Mouse (Mus musculus) embryonic fibroblast, embryonic 13.5 days (primary cell): ENCODE measurements at regions not wholly inside any gene's neighbourhood (a gene's known extent, or its start where the extent isn't known, plus 50 kb on each side); places are given as distances from the start of the nearest gene placed in this dataset.

ENCODE experiments used
- CTCF ChIP-seq: IDR thresholded peaks from 2 replicates; pipeline ENCODE4 v1.5.1; 2011; ENCODE audit warnings: mild to moderate bottlenecking, control low read depth, low read length, moderate library complexity, borderline replicate concordance; ENCODE audit not compliant: insufficient read depth
- POLR2A ChIP-seq: IDR thresholded peaks from 2 replicates; pipeline ENCODE4 v1.6.1; 2011; ENCODE audit warnings: low read depth, mild to moderate bottlenecking, control low read depth, low read length, moderate library complexity

- TF ChIP-seq POLR2A = no peak
- no peak for TF ChIP-seq CTCF
These were observed 159.9 kb upstream of the Rybp start for GRCm38 (mm10) chr6:100447211-100447610.
